Mouse (Mus musculus): ENCODE data around the gene Abtb2. TPM values are rescaled to one million over a fixed set of nuclear protein-coding genes. Genes with fewer than 3 reads are reported as not detected.
A peak's percentile ranks its signal among the peaks of the same experiment; 100 is the strongest.

The Abtb2 gene
- polyA plus RNA-seq, 1 experiment from 2014 or later: 16.5 TPM

DNA sequence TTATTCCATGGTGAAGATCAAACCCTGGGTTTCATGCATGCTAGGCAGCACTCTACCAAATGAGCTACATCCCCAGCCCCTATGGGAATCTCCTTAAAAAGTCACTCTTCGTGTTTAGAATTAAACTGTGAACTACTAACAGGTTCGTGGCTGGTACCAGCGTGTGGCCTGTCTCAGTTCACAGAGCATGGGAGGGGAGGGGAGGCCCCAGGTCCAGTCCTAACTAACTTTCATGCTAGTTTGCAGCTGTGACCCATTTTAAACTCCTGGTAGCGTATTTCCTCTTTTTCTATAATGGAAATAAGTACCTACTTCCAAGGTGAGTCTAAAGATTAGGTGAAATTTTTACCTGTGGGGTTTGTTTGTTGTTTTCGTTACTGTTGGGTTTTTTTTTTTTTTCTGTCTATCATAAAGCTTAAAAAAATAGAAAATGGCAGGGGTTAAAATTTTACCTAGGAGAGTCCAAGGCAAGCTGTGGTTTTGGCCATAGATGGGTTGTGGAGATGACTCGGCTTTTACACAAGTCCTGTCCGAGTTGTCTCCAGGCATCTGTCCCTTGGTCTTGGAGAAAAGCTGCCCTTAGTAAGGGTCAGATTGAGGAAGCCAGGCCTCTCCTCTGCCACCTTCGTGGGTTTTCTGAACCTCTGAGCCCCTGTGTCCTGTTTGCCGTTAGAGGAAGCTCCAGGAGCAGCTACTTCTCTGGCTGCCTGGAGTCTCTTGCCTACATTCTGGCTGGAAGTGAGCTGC lies 114.4 kb downstream of the Abtb2 start:
- peaks cover 40% of the 10 kb centered on the region for H3K4me1 ChIP-seq
- 62% methylated on average over 9 of the region's 9 CpGs for WGBS

DNA sequence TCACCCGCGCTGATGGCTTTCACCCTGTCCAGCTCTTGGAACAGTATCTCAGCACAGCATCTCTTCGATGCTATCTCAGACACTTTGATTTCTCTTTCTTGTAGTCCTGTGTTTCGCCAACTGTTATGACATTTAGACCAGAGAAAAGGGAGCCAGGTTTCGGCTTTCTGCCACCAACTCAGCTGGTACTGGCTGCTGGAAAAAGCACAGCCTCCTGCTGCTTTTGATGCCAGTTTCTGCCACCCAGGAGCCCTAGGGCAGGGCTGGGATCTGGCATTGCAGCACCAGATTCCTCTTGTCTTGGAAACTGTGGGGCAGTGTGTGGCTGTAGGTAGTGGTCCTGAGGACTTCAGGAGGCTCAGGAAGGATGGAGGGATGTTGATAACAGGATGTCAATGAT lies 115.0 kb downstream of the Abtb2 start:
- Histone ChIP-seq H3K9me3 (replicated peaks) (no peaks in the 10 kb centered on the region), H3K4me2 (replicated peaks) (no peak overlapping the region), H3K27ac (replicated peaks) (no peak overlapping the region), H3K9ac (no peak overlapping the region), H3K4me3 (replicated peaks) (no peak overlapping the region), H3K36me3 (no peaks in the 10 kb centered on the region), H3K4me1 (peaks cover 46% of the 10 kb centered on the region), H3K27me3 (no peaks in the 10 kb centered on the region)
- ATAC-seq (ENCODE audit: insufficient number of reproducible peaks, low FRiP score, low TSS enrichment, low read depth): no peak
- WGBS: 71% methylated on average over 5 of the region's 5 CpGs

More for the DNA sequence above, 114.4 kb downstream of the Abtb2 start:
- H3K9me3 ChIP-seq (replicated peaks): no peaks in the 10 kb centered on the region
- H3K9ac ChIP-seq: no peak overlapping the region
- H3K27me3 ChIP-seq: no peaks in the 10 kb centered on the region
- no peaks in the 10 kb centered on the region for H3K36me3 ChIP-seq
- no peak for ATAC-seq (ENCODE audit: insufficient number of reproducible peaks, low FRiP score, low TSS enrichment, low read depth)
- no peak overlapping the region for H3K4me2 ChIP-seq (replicated peaks)
- H3K4me3 ChIP-seq (replicated peaks): no peak overlapping the region
- no peak overlapping the region for H3K27ac ChIP-seq (replicated peaks)

DNA sequence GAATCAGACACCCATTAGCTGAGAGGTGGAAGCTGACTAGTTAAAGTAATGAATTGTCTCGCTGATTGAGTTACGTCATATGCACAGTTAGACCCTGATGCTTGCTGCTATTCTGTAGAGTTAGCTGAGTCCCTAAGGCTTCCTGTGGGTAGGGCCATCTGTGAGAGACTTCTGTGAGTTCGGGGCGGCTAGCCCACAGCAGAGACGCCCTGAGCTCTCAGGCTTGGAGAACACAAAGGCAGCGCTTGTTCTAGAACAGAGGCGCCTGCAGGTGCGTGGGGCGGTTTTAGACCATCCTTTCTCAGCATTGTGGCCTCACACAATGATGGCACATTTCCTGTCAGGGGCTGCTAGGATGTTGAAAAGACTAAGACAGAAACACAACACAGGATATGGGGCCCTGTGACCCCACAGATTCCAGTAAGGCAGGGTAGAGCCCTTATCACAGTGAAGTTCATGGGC lies 116.2 kb downstream of the Abtb2 start:
- H3K9ac ChIP-seq: no peak overlapping the region
- peaks cover 49% of the 10 kb centered on the region for H3K4me1 ChIP-seq
- no peak overlapping the region for H3K4me3 ChIP-seq (replicated peaks)
- H3K4me2 ChIP-seq (replicated peaks): no peak overlapping the region
- ATAC-seq (ENCODE audit: insufficient number of reproducible peaks, low FRiP score, low TSS enrichment, low read depth): no peak
- no peaks in the 10 kb centered on the region for H3K36me3 ChIP-seq
- WGBS: 71% methylated on average over 9 of the region's 9 CpGs
- H3K27me3 ChIP-seq: no peaks in the 10 kb centered on the region
- no peak overlapping the region for H3K27ac ChIP-seq (replicated peaks)
- no peaks in the 10 kb centered on the region for H3K9me3 ChIP-seq (replicated peaks)

DNA sequence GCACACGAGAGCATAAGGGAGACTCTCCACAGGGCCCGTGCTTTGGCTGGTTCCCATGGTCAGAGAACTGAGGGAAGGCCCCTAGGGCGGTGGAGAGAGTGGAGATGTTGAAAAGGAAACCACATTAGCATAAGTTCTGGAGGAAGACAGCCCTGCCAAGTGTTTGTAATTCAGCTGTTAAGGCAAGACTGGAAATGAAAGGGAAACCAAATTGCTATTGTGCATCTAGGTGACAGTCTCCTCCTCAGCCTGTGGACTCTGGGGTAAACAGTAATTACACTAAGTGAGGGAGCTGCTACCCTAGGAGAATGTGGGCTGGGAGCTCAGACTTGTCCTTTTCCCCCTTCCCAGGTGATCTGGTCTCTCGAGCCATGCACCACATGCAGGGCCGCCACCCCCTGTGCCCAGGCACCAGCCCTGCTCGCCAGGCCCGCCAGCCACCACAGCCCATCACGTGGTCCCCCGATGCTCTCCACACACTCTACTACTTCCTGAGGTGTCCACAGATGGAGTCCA lies 116.9 kb downstream of the Abtb2 start:
- Histone ChIP-seq H3K4me3 (replicated peaks) (no peak overlapping the region), H3K9ac (no peak overlapping the region), H3K9me3 (replicated peaks) (no peaks in the 10 kb centered on the region), H3K27ac (replicated peaks) (no peak overlapping the region), H3K4me2 (replicated peaks) (no peak overlapping the region), H3K36me3 (no peaks in the 10 kb centered on the region), H3K4me1 (peaks cover 48% of the 10 kb centered on the region), H3K27me3 (no peaks in the 10 kb centered on the region)
- 69% methylated on average over 9 of the region's 9 CpGs for WGBS
- no peak for ATAC-seq (ENCODE audit: insufficient number of reproducible peaks, low FRiP score, low TSS enrichment, low read depth)

DNA sequence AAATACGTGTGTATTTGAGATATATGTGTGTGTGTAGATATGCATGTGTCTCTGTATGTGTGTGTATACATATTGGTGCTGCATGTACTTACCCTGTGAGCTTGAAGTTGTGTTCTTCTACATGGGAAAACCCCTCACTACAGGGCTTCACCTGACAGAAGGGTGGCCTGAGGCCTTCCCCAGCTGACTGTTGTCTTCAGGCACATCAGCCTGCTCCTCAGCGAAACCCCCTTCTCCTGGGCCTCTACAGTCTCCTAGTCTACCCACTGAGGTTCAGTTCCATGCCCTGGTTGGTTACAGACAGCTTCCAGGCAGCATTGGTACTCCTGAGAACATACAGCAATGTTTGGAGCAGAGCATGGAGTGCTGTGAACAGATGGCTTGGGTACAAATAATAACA lies 118.3 kb downstream of the Abtb2 start:
- H3K27ac ChIP-seq (replicated peaks): peak overlapping the region; percentile 85
- no peak overlapping the region for H3K4me2 ChIP-seq (replicated peaks)
- no peak overlapping the region for H3K9ac ChIP-seq
- H3K27me3 ChIP-seq: no peaks in the 10 kb centered on the region
- H3K4me3 ChIP-seq (replicated peaks): no peak overlapping the region
- H3K4me1 ChIP-seq: peaks cover 46% of the 10 kb centered on the region
- ATAC-seq (ENCODE audit: insufficient number of reproducible peaks, low FRiP score, low TSS enrichment, low read depth): no peak
- H3K9me3 ChIP-seq (replicated peaks): no peaks in the 10 kb centered on the region
- H3K36me3 ChIP-seq: no peaks in the 10 kb centered on the region
- WGBS: 89% methylated on average over 2 of the region's 2 CpGs

DNA sequence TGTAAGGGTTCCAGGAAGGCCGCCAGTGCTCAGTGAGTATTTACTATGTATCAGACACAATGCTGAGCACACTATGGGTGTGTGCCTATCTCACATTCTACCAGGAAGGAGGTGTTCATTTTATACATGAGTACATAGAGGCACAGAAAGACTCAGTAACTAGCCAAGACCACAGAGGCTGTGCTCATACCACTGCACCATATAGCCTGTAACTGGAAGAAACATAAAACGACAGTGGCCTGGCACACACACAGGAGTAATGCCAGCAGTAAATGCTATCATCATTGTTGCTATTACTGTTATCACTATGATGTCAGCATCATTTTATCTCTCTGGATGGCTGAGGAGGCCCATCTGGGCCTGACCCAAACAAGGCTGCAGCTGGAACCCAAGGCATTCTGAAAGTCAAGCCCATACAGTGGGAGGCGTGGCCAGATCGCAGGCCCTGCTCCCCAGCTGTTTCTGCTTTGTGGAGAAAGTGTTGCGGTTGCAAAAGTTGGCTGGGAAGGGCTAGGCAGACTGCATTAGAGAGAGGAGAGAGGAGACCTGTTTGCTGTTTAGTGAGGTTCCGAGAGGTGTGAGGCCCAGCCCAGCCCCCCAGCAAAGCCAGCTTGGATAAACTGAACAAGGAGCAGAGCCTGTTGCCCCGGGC lies 118.9 kb downstream of the Abtb2 start:
- H3K9me3 ChIP-seq (replicated peaks): no peaks in the 10 kb centered on the region
- no peak overlapping the region for H3K9ac ChIP-seq
- no peaks in the 10 kb centered on the region for H3K36me3 ChIP-seq
- H3K27ac ChIP-seq (replicated peaks): peak overlapping the region; percentile 85
- WGBS: 28% methylated on average over 7 of the region's 7 CpGs
- peak overlapping the region; percentile 15; the same call in 1 of the 2 replicates for H3K4me2 ChIP-seq (replicated peaks)
- no peak overlapping the region for H3K4me3 ChIP-seq (replicated peaks)
- ATAC-seq (ENCODE audit: insufficient number of reproducible peaks, low FRiP score, low TSS enrichment, low read depth): peak; percentile 85
- H3K4me1 ChIP-seq: peaks cover 47% of the 10 kb centered on the region
- H3K27me3 ChIP-seq: no peaks in the 10 kb centered on the region

DNA sequence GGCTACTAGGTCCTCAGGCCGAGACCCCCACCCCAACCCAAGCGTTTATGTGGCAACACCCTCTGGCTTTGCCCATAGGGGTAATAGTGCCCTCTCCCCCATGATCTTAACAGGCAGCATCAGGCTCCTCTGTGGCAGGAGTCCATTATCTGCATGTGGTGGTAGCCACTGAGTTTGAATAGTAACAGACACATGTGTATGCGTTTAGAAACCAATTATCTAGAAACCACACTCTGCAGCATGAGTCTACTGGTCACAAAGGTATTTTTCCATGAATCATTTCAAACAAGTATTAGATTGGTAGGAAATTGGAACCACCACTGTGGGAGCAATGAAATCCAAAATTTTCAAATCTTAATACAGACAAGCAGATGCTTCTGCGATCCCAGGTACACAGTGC lies 119.5 kb downstream of the Abtb2 start:
- Histone ChIP-seq H3K4me2 (replicated peaks) (peak overlapping the region; percentile 15; the same call in 1 of the 2 replicates), H3K4me1 (peaks cover 52% of the 10 kb centered on the region)
- no peak for ATAC-seq (ENCODE audit: insufficient number of reproducible peaks, low FRiP score, low TSS enrichment, low read depth)

DNA sequence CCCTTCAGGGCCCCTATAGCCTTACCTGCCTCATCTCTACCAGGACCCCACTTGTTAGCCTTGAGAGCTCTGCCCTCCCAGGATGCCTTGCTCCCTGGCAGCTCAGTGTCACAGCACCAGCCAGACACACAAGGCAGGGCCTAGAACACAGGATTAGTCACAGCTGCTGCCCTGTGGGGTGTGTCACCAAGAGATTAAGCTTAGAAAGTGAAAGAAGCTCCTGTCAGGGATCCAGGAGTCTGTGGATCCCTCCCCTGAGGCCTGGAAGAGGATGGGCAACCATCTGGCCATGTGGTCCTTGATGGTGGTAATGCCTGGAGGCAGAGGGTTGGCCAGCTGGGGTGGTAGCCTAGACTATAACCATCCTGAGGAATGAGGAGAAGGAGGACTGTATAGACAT lies 121.0 kb downstream of the Abtb2 start:
- no peak overlapping the region for H3K4me2 ChIP-seq (replicated peaks)
- no peak for ATAC-seq (ENCODE audit: insufficient number of reproducible peaks, low FRiP score, low TSS enrichment, low read depth)
- no peaks in the 10 kb centered on the region for H3K36me3 ChIP-seq
- H3K9ac ChIP-seq: no peak overlapping the region
- H3K27me3 ChIP-seq: no peaks in the 10 kb centered on the region
- H3K4me3 ChIP-seq (replicated peaks): no peak overlapping the region
- peaks cover 60% of the 10 kb centered on the region for H3K4me1 ChIP-seq
- H3K27ac ChIP-seq (replicated peaks): no peak overlapping the region
- no peaks in the 10 kb centered on the region for H3K9me3 ChIP-seq (replicated peaks)

More for the DNA sequence above, 119.5 kb downstream of the Abtb2 start:
- Histone ChIP-seq H3K9me3 (replicated peaks) (no peaks in the 10 kb centered on the region), H3K4me3 (replicated peaks) (no peak overlapping the region), H3K36me3 (no peaks in the 10 kb centered on the region), H3K27me3 (no peaks in the 10 kb centered on the region), H3K9ac (no peak overlapping the region), H3K27ac (replicated peaks) (peak overlapping the region; percentile 85)
- WGBS: 38% methylated on average over 4 of the region's 4 CpGs

DNA sequence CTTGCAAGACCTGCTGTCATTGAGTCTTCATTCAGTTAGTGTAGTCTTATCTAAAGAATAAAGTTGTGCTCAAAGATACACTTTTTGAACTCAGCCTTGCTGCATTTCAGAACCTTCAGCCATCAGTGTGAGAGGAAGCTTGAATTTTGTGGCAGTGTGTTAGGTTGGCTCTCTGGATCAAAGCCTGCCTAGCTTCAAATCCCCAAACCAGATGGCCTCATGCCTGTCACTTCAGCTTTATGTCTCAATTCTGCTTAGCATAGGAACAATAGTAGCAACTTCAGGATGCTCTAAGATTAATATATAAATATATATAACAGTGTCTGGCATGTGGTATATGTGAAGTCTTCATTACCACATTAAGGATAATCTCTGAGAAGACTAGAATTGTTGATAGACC lies 121.8 kb downstream of the Abtb2 start:
- H3K27ac ChIP-seq (replicated peaks): no peak overlapping the region
- H3K4me3 ChIP-seq (replicated peaks): no peak overlapping the region
- no peak for ATAC-seq (ENCODE audit: insufficient number of reproducible peaks, low FRiP score, low TSS enrichment, low read depth)
- no peaks in the 10 kb centered on the region for H3K27me3 ChIP-seq
- no peak overlapping the region for H3K4me2 ChIP-seq (replicated peaks)
- no peaks in the 10 kb centered on the region for H3K36me3 ChIP-seq
- peaks cover 55% of the 10 kb centered on the region for H3K4me1 ChIP-seq
- no peaks in the 10 kb centered on the region for H3K9me3 ChIP-seq (replicated peaks)
- H3K9ac ChIP-seq: no peak overlapping the region

DNA sequence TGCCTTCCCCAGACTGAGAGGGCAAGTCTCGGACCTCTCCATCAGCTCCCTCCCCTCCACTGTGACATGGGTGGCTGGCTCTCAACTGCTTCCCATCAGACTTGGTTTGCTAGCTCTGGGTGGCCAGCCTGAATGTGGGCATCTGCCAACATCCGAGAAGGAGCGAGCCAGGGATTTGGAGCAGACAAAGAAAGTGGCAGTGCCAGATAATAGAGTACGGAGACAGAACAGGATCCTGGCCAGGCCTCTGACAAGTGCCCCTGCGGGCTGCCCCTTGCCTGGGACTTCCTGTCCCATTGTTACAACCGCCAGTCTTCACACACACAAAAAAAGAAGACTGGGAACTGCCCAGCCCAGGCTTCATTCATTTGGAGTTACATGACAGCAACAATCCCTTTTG lies 124.3 kb downstream of the Abtb2 start:
- Histone ChIP-seq H3K9ac (no peak overlapping the region), H3K9me3 (replicated peaks) (no peaks in the 10 kb centered on the region), H3K36me3 (no peaks in the 10 kb centered on the region), H3K4me1 (peaks cover 53% of the 10 kb centered on the region), H3K27me3 (no peaks in the 10 kb centered on the region), H3K27ac (replicated peaks) (peak overlapping the region; percentile 58), H3K4me2 (replicated peaks) (no peak overlapping the region), H3K4me3 (replicated peaks) (no peak overlapping the region)
- 36% methylated on average over 6 of the region's 6 CpGs for WGBS
- ATAC-seq (ENCODE audit: insufficient number of reproducible peaks, low FRiP score, low TSS enrichment, low read depth): no peak

DNA sequence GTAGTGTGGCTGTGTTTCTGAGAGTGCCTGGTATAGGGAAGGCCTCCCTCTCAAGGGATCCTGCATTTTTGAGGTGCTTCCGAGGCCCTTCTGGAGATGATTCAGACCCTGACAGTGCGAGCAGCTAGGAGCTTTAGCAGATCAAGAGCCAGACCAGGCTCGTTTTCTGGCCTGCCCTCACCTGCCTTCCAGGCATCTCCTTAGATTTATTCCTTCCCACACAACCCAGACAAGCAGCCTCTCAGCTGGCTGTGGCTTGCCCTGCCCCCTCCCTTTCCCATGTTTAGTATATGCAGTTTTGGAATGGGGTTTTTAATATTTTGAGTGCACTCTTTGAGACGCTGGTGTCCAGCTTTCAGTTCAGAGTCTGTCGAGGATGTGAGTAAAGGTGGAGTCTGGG lies 124.7 kb downstream of the Abtb2 start:
- no peaks in the 10 kb centered on the region for H3K9me3 ChIP-seq (replicated peaks)
- H3K4me3 ChIP-seq (replicated peaks): no peak overlapping the region
- H3K9ac ChIP-seq: no peak overlapping the region
- H3K27ac ChIP-seq (replicated peaks): peak overlapping the region; percentile 58
- no peak overlapping the region for H3K4me2 ChIP-seq (replicated peaks)
- peaks cover 53% of the 10 kb centered on the region for H3K4me1 ChIP-seq
- H3K27me3 ChIP-seq: no peaks in the 10 kb centered on the region
- H3K36me3 ChIP-seq: no peaks in the 10 kb centered on the region
- 27% methylated on average over 5 of the region's 5 CpGs for WGBS
- no peak for ATAC-seq (ENCODE audit: insufficient number of reproducible peaks, low FRiP score, low TSS enrichment, low read depth)
